Mouse (Mus musculus): Measurements from ENCODE around the gene Gm10945. TPM values are rescaled to one million over a fixed set of nuclear protein-coding genes. Genes with fewer than 3 reads are reported as not detected.

Gene Gm10945
- polyA plus RNA-seq, 1 experiment from 2014 or later: not detected

DNA sequence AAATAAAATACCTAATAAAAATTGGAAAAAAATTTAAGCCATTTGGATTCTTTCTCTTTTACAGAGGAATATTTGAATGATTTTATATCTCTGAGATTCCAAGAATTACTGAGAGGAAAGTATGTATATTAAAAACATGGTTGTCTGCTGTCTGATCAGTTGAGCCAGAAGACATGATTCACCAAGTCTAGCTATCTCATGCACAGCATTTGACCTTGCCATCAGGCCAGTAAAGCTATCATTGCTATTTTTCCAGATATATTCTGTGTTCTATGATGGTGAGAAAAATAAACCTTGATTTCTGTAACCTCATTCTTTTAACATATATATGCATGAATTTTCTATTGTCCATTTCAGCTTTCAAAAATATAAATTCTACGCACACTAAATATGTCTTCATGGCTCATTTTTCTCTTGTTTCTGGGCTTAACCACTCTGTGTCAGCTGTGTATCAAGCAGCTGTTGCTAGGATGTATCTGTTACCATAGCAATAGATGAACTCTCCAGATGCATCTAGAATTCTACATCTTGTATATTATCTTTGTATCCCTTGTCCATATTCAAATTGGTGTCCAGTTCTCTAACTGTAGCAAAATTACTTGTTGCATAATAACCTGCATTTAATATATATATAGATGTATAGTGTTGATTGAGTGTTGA is 56.2 kb downstream of the Gm10945 start:
- Histone ChIP-seq H3K27ac (ENCODE audit: low read depth, low read length) (no peak overlapping the region), H3K4me2 (ENCODE audit: low read depth, low read length, severe bottlenecking) (no peak overlapping the region), H3K9me3 (ENCODE audit: control insufficient read depth, low read length) (no peaks in the 10 kb centered on the region), H3K36me3 (ENCODE audit: control insufficient read depth, insufficient read depth, low read length) (no peaks in the 10 kb centered on the region), H3K4me3 (ENCODE audit: low read depth, low read length) (no peak overlapping the region), H3K9ac (ENCODE audit: low read length) (no peak overlapping the region), H3K27me3 (ENCODE audit: control insufficient read depth, insufficient read depth, low read length) (no peaks in the 10 kb centered on the region), H3K4me1 (replicated peaks; ENCODE audit: control insufficient read depth, insufficient read depth, low read length) (no peaks in the 10 kb centered on the region)
- WGBS: 94% methylated on average over 1 of the region's 1 CpGs
- no peak for DNase-seq (ENCODE audit: low spot score)
- no peak for ATAC-seq (replicated peaks; ENCODE audit: low FRiP score)

DNA sequence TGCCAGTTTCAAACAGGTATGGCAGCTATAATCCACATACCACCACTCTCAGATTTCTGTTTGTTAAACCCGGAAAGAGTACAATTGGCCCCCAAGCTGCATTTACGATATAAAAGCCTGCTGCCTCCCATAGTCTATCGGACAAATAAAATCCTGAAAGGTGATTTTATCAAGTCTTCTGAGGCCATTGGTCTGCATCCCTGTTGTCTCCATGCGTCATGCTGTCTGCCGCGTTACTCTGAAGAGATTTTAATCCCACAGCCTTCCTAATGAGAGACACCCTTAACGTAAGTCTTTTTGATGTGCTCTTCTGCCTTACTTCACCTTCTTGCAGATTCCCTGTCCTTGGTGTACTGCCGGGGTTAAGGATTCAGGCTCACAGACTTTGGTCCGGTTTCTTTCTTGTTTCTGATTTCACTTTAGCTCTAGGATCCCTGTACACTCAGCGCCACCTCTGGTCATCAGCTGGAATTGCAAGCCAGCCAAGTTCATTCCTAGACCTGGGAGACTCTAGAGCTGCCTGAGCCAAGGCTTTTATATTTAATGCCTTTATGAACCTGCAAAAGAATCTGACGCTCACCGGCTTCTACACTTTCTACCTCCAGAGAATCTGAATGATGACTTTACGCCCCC is 67.2 kb downstream of the Gm10945 start:
- H3K36me3 ChIP-seq (ENCODE audit: control insufficient read depth, insufficient read depth, low read length): no peaks in the 10 kb centered on the region
- H3K27ac ChIP-seq (ENCODE audit: low read depth, low read length): no peak overlapping the region
- H3K9me3 ChIP-seq (ENCODE audit: control insufficient read depth, low read length): no peaks in the 10 kb centered on the region
- no peak overlapping the region for H3K4me3 ChIP-seq (ENCODE audit: low read depth, low read length)
- peak; percentile 72; the same call in 1 of the 2 replicates for ATAC-seq (replicated peaks; ENCODE audit: low FRiP score)
- H3K4me2 ChIP-seq (ENCODE audit: low read depth, low read length, severe bottlenecking): no peak overlapping the region
- H3K9ac ChIP-seq (ENCODE audit: low read length): no peak overlapping the region
- peak; percentile 65 for DNase-seq (ENCODE audit: low spot score)
- H3K4me1 ChIP-seq (replicated peaks; ENCODE audit: control insufficient read depth, insufficient read depth, low read length): no peaks in the 10 kb centered on the region
- 58% methylated on average over 13 of the region's 13 CpGs for whole genome bisulfite sequencing
- H3K27me3 ChIP-seq (ENCODE audit: control insufficient read depth, insufficient read depth, low read length): no peaks in the 10 kb centered on the region

Other genes starting within 250 kb of the Gm10945 start
- not detected in 2 replicates for gene Oprm1, start 3.3 kb downstream of the Gm10945 start, polyA plus RNA-seq (2014; fragmentation: Nextera tagmentation; extraction: Ambion mirVana)

Measured in forebrain, embryonic 11.5 days (tissue).